Mouse (Mus musculus) liver, adult 2 months (tissue): ENCODE data around the gene Trim44.

Experiments
- CTCF ChIP-seq: fragments of 200-500 bp; IDR thresholded peaks from 2 replicates; pipeline ENCODE4 v1.5.1; 2011; ENCODE audit warnings: low read depth, low read length, control low read depth
- POLR2A ChIP-seq: fragments of 200-500 bp; IDR thresholded peaks from 2 replicates; pipeline ENCODE4 v1.6.1; 2011; ENCODE audit warnings: low read length, control low read depth; ENCODE audit not compliant: insufficient read depth; ENCODE audit errors: extremely low read depth

DNA sequence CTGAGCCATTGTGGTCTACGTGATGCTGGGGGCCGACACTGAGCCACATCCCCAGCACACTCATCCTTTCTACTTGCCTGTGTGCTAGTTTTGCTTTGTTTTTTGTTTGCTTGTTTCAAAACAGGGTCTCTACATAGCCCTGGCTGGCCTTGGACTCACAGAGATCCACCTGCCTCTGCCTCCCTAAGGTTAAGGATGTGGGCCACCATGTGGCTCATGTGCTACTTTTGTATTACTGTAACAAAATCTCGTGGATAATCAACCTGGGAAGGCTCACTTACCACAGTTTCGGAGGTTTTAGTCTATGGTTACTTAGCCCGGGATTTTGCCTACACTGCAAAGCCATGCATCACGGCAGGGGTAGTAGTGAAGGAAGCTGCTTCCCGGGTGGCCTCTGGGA, 125.5 kb downstream of the Trim44 start:
- TF ChIP-seq CTCF (no peak), POLR2A (no peak)
